Mouse (Mus musculus) left cerebral cortex, adult 2 months (tissue): ENCODE data around the gene Nrarp. TPM values are rescaled to one million over a fixed set of nuclear protein-coding genes. Genes with fewer than 3 reads are reported as not detected.

Source experiments
- DNase-seq, 2 experiments: peaks; one replicate each; pipeline ENCODE4 v3.0.0; 2021 to 2022; ENCODE audit warnings: low spot score in 2 of 2, mixed read lengths in 1 of 2; ENCODE audit errors: extremely low spot score in 1 of 2
- H3K27ac ChIP-seq: fragments of 200-600 bp; 2 replicates; pipeline ENCODE4 v1.8.1; 2022
- H3K4me3 ChIP-seq: fragments of 200-600 bp; 2 replicates; pipeline ENCODE4 v1.8.1; 2022
- CTCF ChIP-seq: fragments of 200-600 bp; IDR thresholded peaks from 2 replicates; pipeline ENCODE4 v1.8.1; 2022; ENCODE audit warnings: antibody characterized with exemption, mild to moderate bottlenecking, moderate library complexity
- intact Hi-C: fragments of 180-260 bp; cut with DNase I; formaldehyde crosslinking; loops from one replicate; pipeline ENCODE4 v1.15.1; 2025
- total RNA-seq, 2 experiments: library from RNA; stranded (reverse); gene quantifications; 2 replicates each; pipeline ENCODE4 v1.2.3; 2021

Nrarp gene
- total RNA-seq, 2 experiments from 2014 or later, result 20.2 to 21.7 TPM

GRCm38 (mm10) chr2:25175690-25176078 is 4.9 kb upstream of the Nrarp start:
- no peak overlapping the region for H3K4me3 ChIP-seq
- DNase-seq, result no peak
- intact Hi-C loops, result no loop called here
- H3K27ac ChIP-seq, result no peak overlapping the region; the same call in 1 of the 2 replicates
- TF ChIP-seq CTCF, result no peak

GRCm38 (mm10) chr2:25176573-25176972 is 4.0 kb upstream of the Nrarp start:
- intact Hi-C loops, result no loop called here
- TF ChIP-seq CTCF, result no peak
- Histone ChIP-seq H3K4me3 (no peak overlapping the region), H3K27ac (peak overlapping the region; percentile 83)
- DNase-seq, result no peak

- intact Hi-C loops, result no loop called here
- no peak for TF ChIP-seq CTCF
- Histone ChIP-seq H3K4me3 (no peak overlapping the region), H3K27ac (peak overlapping the region; percentile 83)
- DNase-seq, result no peak
These were observed 3.5 kb upstream of the Nrarp start for GRCm38 (mm10) chr2:25177076-25177475.

- Histone ChIP-seq H3K27ac (peak overlapping the region; percentile 83), H3K4me3 (no peak overlapping the region)
- no peak for TF ChIP-seq CTCF
- peak in 1 of 2 experiments; percentile 46 for DNase-seq
- intact Hi-C loops, result no loop called here
These were observed 2.9 kb upstream of the Nrarp start for GRCm38 (mm10) chr2:25177685-25178084.

- Histone ChIP-seq H3K27ac (peak overlapping the region; percentile 83), H3K4me3 (no peak overlapping the region)
- intact Hi-C loops, result no loop called here
- no peak for DNase-seq
- no peak for TF ChIP-seq CTCF
These were observed 2.1 kb upstream of the Nrarp start for GRCm38 (mm10) chr2:25178285-25178972.

GRCm38 (mm10) chr2:25179566-25180217 is 866 bp upstream of the Nrarp start:
- intact Hi-C loops, result no loop called here
- no peak for TF ChIP-seq CTCF
- Histone ChIP-seq H3K4me3 (no peak overlapping the region; the same call in 1 of the 2 replicates), H3K27ac (peak overlapping the region; percentile 56)
- DNase-seq, result no peak

- Histone ChIP-seq H3K4me3 (peak overlapping the region; percentile 54), H3K27ac (peak overlapping the region; percentile 76)
- intact Hi-C loops, result no loop called here
- DNase-seq, result peak in 1 of 2 experiments; percentile 49
- TF ChIP-seq CTCF, result no peak; the same call in 1 of the 2 replicates
These were observed 674 bp downstream of the Nrarp start for GRCm38 (mm10) chr2:25180973-25181890.

GRCm38 (mm10) chr2:25181891-25182397 is 1.4 kb downstream of the Nrarp start:
- Histone ChIP-seq H3K27ac (peak overlapping the region; percentile 76), H3K4me3 (peak overlapping the region; percentile 54)
- TF ChIP-seq CTCF, result no peak; the same call in 1 of the 2 replicates
- no peak for DNase-seq
- intact Hi-C loops, result no loop called here

- TF ChIP-seq CTCF, result no peak
- Histone ChIP-seq H3K27ac (peak overlapping the region; percentile 41), H3K4me3 (peak overlapping the region; percentile 54)
- intact Hi-C loops, result no loop called here
- DNase-seq, result no peak
These were observed 2.1 kb downstream of the Nrarp start for GRCm38 (mm10) chr2:25182664-25183063.

- no peak overlapping the region for H3K27ac ChIP-seq
- DNase-seq, result no peak
- TF ChIP-seq CTCF, result no peak
- H3K4me3 ChIP-seq, result peak overlapping the region; percentile 54
- intact Hi-C loops, result no loop called here
These were observed 2.8 kb downstream of the Nrarp start for GRCm38 (mm10) chr2:25183336-25183735.

GRCm38 (mm10) chr2:25184496-25184895 is 3.9 kb downstream of the Nrarp start:
- intact Hi-C loops, result no loop called here
- TF ChIP-seq CTCF, result no peak
- no peak for DNase-seq
- Histone ChIP-seq H3K27ac (no peak overlapping the region), H3K4me3 (no peak overlapping the region)
